Mouse (Mus musculus) kidney, adult 10 weeks (tissue): Measurements from ENCODE around the gene Rptn. TPM values are rescaled to one million over a fixed set of nuclear protein-coding genes. Genes with fewer than 3 reads are reported as not detected.

Experiments
- polyA plus RNA-seq: library from polyadenylated mRNA; stranded (reverse); fragments of 350-450 nt; fragmentation: Illumina TruSeq; extraction: RNeasy Lipid Tissue Mini Kit (QIAGEN cat#74804); gene quantifications from one replicate; pipeline ENCODE4 v1.2.3, GENCODE M21; 2014; ENCODE audit warnings: low read depth, low replicate concordance

The Rptn gene
- not detected for polyA plus RNA-seq

DNA sequence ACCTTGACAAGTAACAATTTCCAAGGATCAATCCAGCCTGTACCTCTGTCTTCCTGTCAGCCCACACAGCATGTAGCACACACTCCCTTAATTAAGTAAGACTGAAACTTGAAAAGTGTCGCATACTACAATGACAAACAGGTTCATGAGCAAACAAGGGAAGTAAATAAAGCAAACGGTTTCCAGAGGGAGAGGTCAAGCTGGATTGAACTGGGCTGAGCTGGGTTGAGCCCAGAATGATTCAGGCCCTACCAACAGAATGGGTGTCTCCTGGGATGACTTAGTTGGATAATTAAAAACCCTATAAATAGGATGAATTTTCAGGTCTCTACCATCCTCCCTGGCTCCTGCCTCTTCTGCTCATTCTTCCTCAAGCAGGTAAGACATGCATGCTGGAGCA, at the start of gene Rptn:
Gene Rptn (plus strand): TSS at position 334 of the 400 bp plus-strand sequence.

DNA sequence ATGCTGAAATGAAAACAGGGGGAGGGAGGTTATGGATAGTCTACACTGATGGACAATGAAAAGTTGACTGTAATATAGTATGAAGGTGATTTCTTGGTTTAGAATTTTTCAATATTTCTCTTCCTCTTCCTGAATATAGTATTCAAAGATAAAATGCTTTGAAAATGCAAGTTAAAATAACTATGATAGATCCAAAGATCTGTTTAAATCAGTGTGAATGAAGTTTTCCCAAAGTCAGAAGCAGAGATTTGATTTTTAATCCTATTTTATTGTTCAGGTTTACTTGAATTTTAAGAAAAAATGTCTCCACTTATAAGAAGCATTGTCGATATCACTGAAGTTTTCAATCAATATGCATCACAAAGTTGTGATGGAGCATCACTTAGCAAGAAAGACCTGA, 48.5 kb downstream of the Rptn start, which contains the start of gene Tchh:
Gene Tchh (plus strand): TSS at position 301 of the 400 bp plus-strand sequence.

Other genes starting within 250 kb of the Rptn start
- not detected for gene Crnn, start 248.9 kb upstream of the Rptn start, polyA plus RNA-seq
- gene Flg2, start 196.4 kb upstream of the Rptn start, polyA plus RNA-seq, result not detected
- gene Flg, start 120.2 kb upstream of the Rptn start, polyA plus RNA-seq, result not detected
- not detected for gene Hrnr, start 74.0 kb upstream of the Rptn start, polyA plus RNA-seq
- 5.9 TPM for gene Tchh, start 48.6 kb downstream of the Rptn start, polyA plus RNA-seq
- gene Tchhl1, start 75.1 kb downstream of the Rptn start, polyA plus RNA-seq, result 6.4 TPM
- gene S100a11, start 126.8 kb downstream of the Rptn start, polyA plus RNA-seq, result 365 TPM
- 84.1 TPM for gene S100a10, start 161.4 kb downstream of the Rptn start, polyA plus RNA-seq